Mouse (Mus musculus): ENCODE data around the gene Btbd35f8. TPM values are rescaled to one million over a fixed set of nuclear protein-coding genes. Genes with fewer than 3 reads are reported as not detected.
"Not testable (repeated sequence)": the region's sequence is repeated elsewhere in the genome, so short reads cannot be mapped to it uniquely, and the experiment has no call there.

The Btbd35f8 gene
- polyA plus RNA-seq (2012): not detected in 2 replicates

- H3K27me3 ChIP-seq (ENCODE audit: control insufficient read depth); H3K36me3 ChIP-seq (ENCODE audit: control insufficient read depth); H3K9me3 ChIP-seq (ENCODE audit: control insufficient read depth, low read length); H3K4me3 ChIP-seq (replicated peaks); H3K4me1 ChIP-seq (ENCODE audit: control insufficient read depth): not testable (repeated sequence)
Measured at GRCm38 (mm10) chrX:34450224-34450623, at the start of gene Btbd35f8. Gene Btbd35f8, plus strand, starts transcription at chrX:34450524.

Other genes with a start within 250 kb of the Btbd35f8 start
- not detected in 2 replicates for gene Spin2g, start 211.8 kb upstream of the Btbd35f8 start, polyA plus RNA-seq (2012)